9 mouse cellular contexts compared by ENCODE assay signal in genomic region chr19:61175756-61176324, GRCm38 (mm10). TPM values are rescaled to one million over a fixed set of nuclear protein-coding genes. Genes with fewer than 3 reads are reported as not detected.
DNase-seq lines count a peak whose midpoint lies in the region; ATAC-seq and TF ChIP-seq lines count a peak whose summit lies in the region.
"Had no signal": no experiment of that assay in that cellular context is flagged by ENCODE, and none has a peak within 500 bp of the region (broad histone marks: within the 10 kb centered on the region; RNA-seq: fewer than 3 reads in every experiment).

Gm7102 (minus strand) TSS chr19:61176309.

- WGBS in thymus, adult 2 months = 41% methylated on average over 39 of the region's 39 CpGs
- 34% methylated on average over 31 of the region's 39 CpGs for WGBS in limb, embryonic 14.5 days
- 22% methylated on average over 39 of the region's 39 CpGs for WGBS in stomach, embryonic 16.5 days

- H3K27me3 ChIP-seq in thymus, adult 2 months (ENCODE audit: control insufficient read depth, insufficient read depth, low read length) = no peaks in the 10 kb centered on the region; the same call in 1 of the 2 replicates
- no peaks in the 10 kb centered on the region for H3K27me3 ChIP-seq in limb, embryonic 14.5 days (ENCODE audit: control insufficient read depth, insufficient read depth, low read length)
- no peaks in the 10 kb centered on the region for H3K27me3 ChIP-seq in stomach, embryonic 16.5 days (ENCODE audit: control insufficient read depth, insufficient read depth, low read length)

- no peaks in the 10 kb centered on the region for H3K4me1 ChIP-seq in thymus, adult 2 months (replicated peaks; ENCODE audit: control insufficient read depth, insufficient read depth, low read length)
- no peaks in the 10 kb centered on the region for H3K4me1 ChIP-seq in limb, embryonic 14.5 days (ENCODE audit: control insufficient read depth, insufficient read depth, low read length)
- no peaks in the 10 kb centered on the region for H3K4me1 ChIP-seq in stomach, embryonic 16.5 days (ENCODE audit: control insufficient read depth, insufficient read depth, low read length)

- TF ChIP-seq POLR2A in thymus, adult 2 months (IDR thresholded peaks at IDR 0.05; ENCODE audit: control insufficient read depth, extremely low read depth, insufficient read depth, low read length, poor library complexity) = no peak
- TF ChIP-seq POLR2A in limb, embryonic 14.5 days (IDR thresholded peaks at IDR 0.05; ENCODE audit: borderline replicate concordance, extremely low read depth, insufficient read depth, insufficient read length) = no peak

- peak; percentile 4 to 7 for DNase-seq in thymus, postnatal 36 days
- DNase-seq in thymus, adult 2 months = no peak
- DNase-seq in forelimb bud, embryonic 11.5 days (ENCODE audit: low read depth, low spot score) = peak; percentile 12
- DNase-seq in limb, embryonic 14.5 days (ENCODE audit: low spot score) = no peak
- DNase-seq in T-cell, adult 2 months (ENCODE audit: low spot score) = no peak
- no peak for DNase-seq in spleen, postnatal 36 days (ENCODE audit: low spot score in 2 of 2)
- no peak for DNase-seq in gastrocnemius, postnatal 25 days

- H3K9me3 ChIP-seq in limb, embryonic 14.5 days (ENCODE audit: control insufficient read depth, low read length) = no peaks in the 10 kb centered on the region
- no peaks in the 10 kb centered on the region for H3K9me3 ChIP-seq in stomach, embryonic 16.5 days (replicated peaks; ENCODE audit: control insufficient read depth, low read length)

- no peak for TF ChIP-seq CTCF in thymus, adult 2 months (IDR thresholded peaks at IDR 0.05; ENCODE audit: borderline replicate concordance, control insufficient read depth, extremely low read depth, insufficient read depth, low read length, poor library complexity)

- no peaks in the 10 kb centered on the region for H3K36me3 ChIP-seq in thymus, adult 2 months (ENCODE audit: control insufficient read depth, insufficient read depth, low read length)
- no peaks in the 10 kb centered on the region for H3K36me3 ChIP-seq in limb, embryonic 14.5 days (ENCODE audit: control insufficient read depth, insufficient read depth, low read length)
- no peaks in the 10 kb centered on the region for H3K36me3 ChIP-seq in stomach, embryonic 16.5 days (ENCODE audit: control insufficient read depth, insufficient read depth, low read length)

- peak within 1 kb of the TSS; percentile 48 for H3K4me2 ChIP-seq in limb, embryonic 14.5 days (replicated peaks; ENCODE audit: low read depth, low read length, severe bottlenecking)
- peak within 1 kb of the TSS; percentile 50 for H3K4me2 ChIP-seq in stomach, embryonic 16.5 days (ENCODE audit: low read depth, low read length)

- ATAC-seq in limb, embryonic 14.5 days (ENCODE audit: low FRiP score, low read depth) = no peak
- no peak for ATAC-seq in stomach, embryonic 16.5 days (ENCODE audit: insufficient read depth, low FRiP score)

- H3K4me3 ChIP-seq in thymus, adult 2 months (ENCODE audit: control insufficient read depth, insufficient read depth, low read length) = no peak within 1 kb of the TSS
- peak within 1 kb of the TSS; percentile 33 for H3K4me3 ChIP-seq in limb, embryonic 14.5 days (replicated peaks; ENCODE audit: low read length)
- peak within 1 kb of the TSS; percentile 39 for H3K4me3 ChIP-seq in stomach, embryonic 16.5 days (replicated peaks; ENCODE audit: low read length)

- H3K27ac ChIP-seq in thymus, adult 2 months (ENCODE audit: control insufficient read depth, insufficient read depth, low read length) = no peak within 1 kb of the TSS
- no peak within 1 kb of the TSS for H3K27ac ChIP-seq in limb, embryonic 14.5 days (replicated peaks; ENCODE audit: low read depth, low read length)
- H3K27ac ChIP-seq in stomach, embryonic 16.5 days (ENCODE audit: low read length) = no peak within 1 kb of the TSS

- H3K9ac ChIP-seq in limb, embryonic 14.5 days (ENCODE audit: low read depth, low read length, severe bottlenecking) = peak within 1 kb of the TSS; percentile 47
- peak within 1 kb of the TSS; percentile 61; the same call in 1 of the 2 replicates for H3K9ac ChIP-seq in stomach, embryonic 16.5 days (ENCODE audit: low read length)

RNA-seq across cellular contexts. Expression of gene Gm7102, which starts in this region (rescaled TPM):
- not detected in 2 replicates for polyA plus RNA-seq in thymus, adult 2 months (2012; rRNA removed)
- 0.06 and 0.08 TPM in 2 replicates for polyA plus RNA-seq in limb, embryonic 14.5 days (2012; rRNA removed)
- 0.14 TPM in 1 of 2 replicates, not detected in the other for polyA plus RNA-seq in limb, embryonic 14.5 days (2014; fragmentation: Nextera tagmentation; extraction: Ambion mirVana)
- 0.18 and 0.30 TPM in 2 replicates for polyA plus RNA-seq in stomach, embryonic 16.5 days (2015; fragmentation: Nextera tagmentation; extraction: Ambion mirVana)
- not detected for total RNA-seq in gastrocnemius, postnatal 25 days (2021)
- total RNA-seq: neutrophil, adult 5-6 weeks had no signal

Comparison
In these comparisons a context has a peak if more than half of its experiments do, and no peak if none do; other contexts are left out.
1. DNase-seq: peak in thymus, postnatal 36 days (2 of 2) and forelimb bud, embryonic 11.5 days (single experiment); none in thymus, adult 2 months (single experiment), limb, embryonic 14.5 days (single experiment), T-cell, adult 2 months (single experiment), spleen, postnatal 36 days (0 of 2) and gastrocnemius, postnatal 25 days (single experiment).